Mouse (Mus musculus) lung, postnatal 0 days (tissue): ENCODE data around the gene Fam151a.

Source experiments
- CTCF ChIP-seq: IDR thresholded peaks from 2 replicates; pipeline ENCODE4 v1.5.1; 2016; ENCODE audit warnings: antibody characterized with exemption, mild to moderate bottlenecking
- EP300 ChIP-seq: IDR thresholded peaks from 2 replicates; pipeline ENCODE4 v1.6.1; 2016; ENCODE audit warnings: antibody characterized with exemption, mild to moderate bottlenecking, control low read depth

DNA sequence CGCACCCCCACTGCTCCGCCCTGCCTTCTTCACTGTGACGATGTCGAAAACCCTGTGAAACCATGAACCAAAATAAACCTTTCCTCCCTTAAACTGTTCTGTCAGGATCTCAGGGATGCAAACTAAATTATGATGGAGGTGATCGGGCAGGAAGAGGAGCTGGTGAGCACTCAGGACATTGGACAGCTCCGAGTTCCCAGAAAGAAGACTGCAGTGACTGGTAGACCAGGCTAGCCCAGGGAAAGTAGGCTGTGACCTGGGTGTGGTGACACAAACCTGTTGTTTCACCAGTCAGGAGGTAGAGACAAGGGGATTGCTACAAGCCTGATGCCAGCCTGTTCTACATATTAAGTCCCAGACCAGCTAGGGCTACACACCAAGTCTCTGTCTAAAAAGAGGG is 20.1 kb upstream of the Fam151a start:
- TF ChIP-seq CTCF (no peak), EP300 (no peak)
